Mouse (Mus musculus): ENCODE data around the gene 4930402F06Rik. TPM values are rescaled to one million over a fixed set of nuclear protein-coding genes. Genes with fewer than 3 reads are reported as not detected.

The 4930402F06Rik gene
- polyA plus RNA-seq, 2 experiments: not detected

DNA sequence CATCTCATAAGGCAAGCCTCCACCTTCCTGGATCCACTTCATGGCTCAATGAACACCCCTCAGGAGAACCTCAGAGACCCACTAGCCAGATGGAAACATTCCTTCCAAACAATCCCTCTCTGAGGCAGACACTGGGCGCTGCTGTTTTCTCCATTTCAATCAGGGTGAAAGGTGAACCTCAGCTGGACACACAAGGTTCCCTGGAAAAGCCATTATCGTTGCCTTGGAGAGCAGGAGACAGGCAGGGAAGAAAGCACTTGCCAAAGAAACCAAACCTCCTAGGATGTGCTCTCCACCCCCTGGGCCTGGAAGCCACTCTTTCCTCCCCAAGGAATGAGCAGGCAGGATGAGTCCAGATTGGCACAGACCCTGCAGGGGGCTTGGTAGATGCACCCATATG, 30.6 kb upstream of the 4930402F06Rik start:
- DNase-seq (ENCODE audit: low spot score) (no peak), ATAC-seq (ENCODE audit: low FRiP score, low read depth) (no peak; the same call in 1 of the 2 replicates)
- no peak for TF ChIP-seq POLR2A (IDR thresholded peaks at IDR 0.05; ENCODE audit: borderline replicate concordance, extremely low read depth, insufficient read depth, insufficient read length)
- H3K27me3 ChIP-seq (ENCODE audit: control insufficient read depth, insufficient read depth, low read length): no peaks in the 10 kb centered on the region
- no peaks in the 10 kb centered on the region for H3K9me3 ChIP-seq (ENCODE audit: control insufficient read depth, low read length)
- H3K4me1 ChIP-seq (ENCODE audit: control insufficient read depth, insufficient read depth, low read length): peaks cover 6% of the 10 kb centered on the region
- H3K4me3 ChIP-seq (replicated peaks; ENCODE audit: low read length): no peak overlapping the region
- no peaks in the 10 kb centered on the region for H3K36me3 ChIP-seq (ENCODE audit: control insufficient read depth, insufficient read depth, low read length)
- no peak overlapping the region for H3K27ac ChIP-seq (replicated peaks; ENCODE audit: low read depth, low read length)
- 54% methylated on average over 2 of the region's 2 CpGs for WGBS
- H3K4me2 ChIP-seq (replicated peaks; ENCODE audit: low read depth, low read length, severe bottlenecking): no peak overlapping the region
- no peak overlapping the region for H3K9ac ChIP-seq (ENCODE audit: low read depth, low read length, severe bottlenecking)

DNA sequence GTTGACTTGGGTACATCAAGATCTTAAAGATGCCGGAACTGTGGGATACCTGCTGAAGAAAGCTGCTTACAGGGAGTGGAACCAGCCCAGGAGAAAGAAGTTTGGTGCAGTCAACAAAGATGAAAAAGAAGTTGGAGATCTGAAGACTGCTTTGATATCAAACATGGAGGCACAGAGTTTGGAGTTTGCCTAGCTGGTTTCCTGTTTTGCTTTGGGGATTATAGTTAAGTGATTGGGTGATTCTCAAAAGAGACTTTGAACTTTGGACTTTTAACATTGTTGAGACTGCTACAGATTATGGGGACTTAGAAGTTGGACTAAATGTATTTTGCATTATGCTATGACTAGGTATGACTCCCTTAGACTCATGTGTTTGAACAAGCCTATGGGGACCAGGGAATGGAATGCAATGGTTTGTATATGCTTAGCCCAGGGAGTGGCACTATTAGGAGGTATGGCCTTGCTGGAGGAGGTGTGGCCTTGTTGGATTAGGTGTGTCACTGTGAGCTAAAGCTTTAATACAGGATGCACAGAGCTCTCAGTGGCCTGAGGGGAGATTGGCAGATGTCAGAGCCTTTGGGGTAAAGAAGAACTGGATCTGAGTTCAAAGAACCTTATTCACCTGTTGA, 26.9 kb upstream of the 4930402F06Rik start:
- Histone ChIP-seq H3K4me3 (replicated peaks; ENCODE audit: low read length) (no peak overlapping the region), H3K4me2 (replicated peaks; ENCODE audit: low read depth, low read length, severe bottlenecking) (no peak overlapping the region), H3K27me3 (ENCODE audit: control insufficient read depth, insufficient read depth, low read length) (no peaks in the 10 kb centered on the region), H3K27ac (replicated peaks; ENCODE audit: low read depth, low read length) (no peak overlapping the region), H3K9ac (ENCODE audit: low read depth, low read length, severe bottlenecking) (no peak overlapping the region), H3K4me1 (ENCODE audit: control insufficient read depth, insufficient read depth, low read length) (no peaks in the 10 kb centered on the region), H3K9me3 (ENCODE audit: control insufficient read depth, low read length) (0 out of 2 replicates have a peak, but pooled peaks cover 3% of the 10 kb centered on the region), H3K36me3 (ENCODE audit: control insufficient read depth, insufficient read depth, low read length) (no peaks in the 10 kb centered on the region)
- 97% methylated on average over 1 of the region's 1 CpGs for WGBS
- no peak for ATAC-seq (ENCODE audit: low FRiP score, low read depth)
- TF ChIP-seq POLR2A (IDR thresholded peaks at IDR 0.05; ENCODE audit: borderline replicate concordance, extremely low read depth, insufficient read depth, insufficient read length): no peak
- no peak for DNase-seq (ENCODE audit: low spot score)

DNA sequence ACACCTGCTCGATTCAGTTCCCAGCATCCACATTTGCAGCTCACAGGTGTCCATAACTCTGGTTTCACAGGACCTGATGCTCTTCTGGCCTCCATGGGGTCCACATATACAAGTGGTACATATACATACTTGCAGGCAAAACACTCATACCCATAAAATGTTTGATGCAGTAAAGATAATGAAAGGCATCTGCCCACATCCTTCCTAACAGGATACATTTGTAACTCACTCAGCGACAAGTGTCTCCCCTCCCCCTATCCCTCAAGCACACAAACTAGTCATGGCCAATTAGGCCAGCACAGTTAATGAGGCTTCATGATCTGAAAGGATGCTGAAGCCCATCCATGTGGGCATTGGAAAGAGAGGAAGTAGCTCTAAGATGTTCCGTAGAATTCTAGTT, 25.4 kb upstream of the 4930402F06Rik start:
- H3K4me3 ChIP-seq (replicated peaks; ENCODE audit: low read length): no peak overlapping the region
- 67% methylated on average over 3 of the region's 3 CpGs for WGBS
- no peak overlapping the region for H3K4me2 ChIP-seq (replicated peaks; ENCODE audit: low read depth, low read length, severe bottlenecking)
- ATAC-seq (ENCODE audit: low FRiP score, low read depth): no peak
- TF ChIP-seq POLR2A (IDR thresholded peaks at IDR 0.05; ENCODE audit: borderline replicate concordance, extremely low read depth, insufficient read depth, insufficient read length): no peak
- 0 out of 2 replicates have a peak, but pooled peaks cover 3% of the 10 kb centered on the region for H3K9me3 ChIP-seq (ENCODE audit: control insufficient read depth, low read length)
- no peak overlapping the region for H3K27ac ChIP-seq (replicated peaks; ENCODE audit: low read depth, low read length)
- H3K9ac ChIP-seq (ENCODE audit: low read depth, low read length, severe bottlenecking): no peak overlapping the region
- no peak for DNase-seq (ENCODE audit: low spot score)
- H3K4me1 ChIP-seq (ENCODE audit: control insufficient read depth, insufficient read depth, low read length): no peaks in the 10 kb centered on the region
- no peaks in the 10 kb centered on the region for H3K27me3 ChIP-seq (ENCODE audit: control insufficient read depth, insufficient read depth, low read length)
- H3K36me3 ChIP-seq (ENCODE audit: control insufficient read depth, insufficient read depth, low read length): no peaks in the 10 kb centered on the region

DNA sequence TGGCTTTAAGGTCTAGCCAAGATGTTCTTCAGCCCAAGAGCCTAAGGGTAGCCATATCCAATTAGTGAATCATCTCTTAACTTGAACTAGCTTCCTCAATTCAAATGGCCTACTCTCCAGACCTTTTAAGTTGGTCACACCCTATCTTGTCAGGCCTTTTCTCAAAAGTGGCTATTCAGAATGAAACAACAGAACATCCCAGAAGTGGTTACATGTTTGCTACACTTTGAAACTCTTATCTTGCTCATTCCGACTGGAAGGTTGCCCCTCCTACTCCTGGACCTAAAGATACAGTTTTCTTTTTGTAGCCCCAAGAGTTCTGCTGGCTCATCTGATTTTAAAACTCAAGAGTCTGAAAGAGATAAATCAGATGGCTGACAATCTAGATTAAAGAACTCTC, 23.7 kb upstream of the 4930402F06Rik start:
- no peaks in the 10 kb centered on the region for H3K27me3 ChIP-seq (ENCODE audit: control insufficient read depth, insufficient read depth, low read length)
- ATAC-seq (ENCODE audit: low FRiP score, low read depth) (no peak), DNase-seq (ENCODE audit: low spot score) (no peak)
- WGBS: 82% methylated on average over 1 of the region's 1 CpGs
- H3K9ac ChIP-seq (ENCODE audit: low read depth, low read length, severe bottlenecking): no peak overlapping the region
- 0 out of 2 replicates have a peak, but pooled peaks cover 3% of the 10 kb centered on the region for H3K9me3 ChIP-seq (ENCODE audit: control insufficient read depth, low read length)
- H3K36me3 ChIP-seq (ENCODE audit: control insufficient read depth, insufficient read depth, low read length): no peaks in the 10 kb centered on the region
- no peak overlapping the region for H3K4me2 ChIP-seq (replicated peaks; ENCODE audit: low read depth, low read length, severe bottlenecking)
- no peak for TF ChIP-seq POLR2A (IDR thresholded peaks at IDR 0.05; ENCODE audit: borderline replicate concordance, extremely low read depth, insufficient read depth, insufficient read length)
- no peaks in the 10 kb centered on the region for H3K4me1 ChIP-seq (ENCODE audit: control insufficient read depth, insufficient read depth, low read length)
- no peak overlapping the region for H3K4me3 ChIP-seq (replicated peaks; ENCODE audit: low read length)
- no peak overlapping the region for H3K27ac ChIP-seq (replicated peaks; ENCODE audit: low read depth, low read length)

DNA sequence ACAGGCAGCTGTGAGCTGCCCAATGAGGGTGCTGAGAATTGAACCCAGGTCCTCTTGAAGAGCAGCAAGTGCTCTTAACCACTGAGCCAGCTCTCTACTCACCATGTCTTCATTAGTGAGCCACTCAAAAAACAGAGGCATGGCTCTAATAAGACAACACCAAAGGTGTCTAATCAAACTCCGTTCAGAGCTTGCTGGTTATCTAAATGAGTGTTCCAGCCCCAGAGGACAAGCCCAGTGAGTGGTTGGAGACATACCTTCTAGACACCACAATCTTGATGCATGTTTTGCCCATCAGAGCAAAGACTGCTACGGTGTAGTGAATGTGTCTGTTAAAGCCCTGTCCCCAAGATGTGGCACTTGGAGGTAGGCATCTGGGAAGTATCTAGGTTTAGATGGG, 22.7 kb upstream of the 4930402F06Rik start:
- no peak for TF ChIP-seq POLR2A (IDR thresholded peaks at IDR 0.05; ENCODE audit: borderline replicate concordance, extremely low read depth, insufficient read depth, insufficient read length)
- H3K4me3 ChIP-seq (replicated peaks; ENCODE audit: low read length): no peak overlapping the region
- no peak for DNase-seq (ENCODE audit: low spot score)
- H3K9me3 ChIP-seq (ENCODE audit: control insufficient read depth, low read length): 0 out of 2 replicates have a peak, but pooled peaks cover 3% of the 10 kb centered on the region
- ATAC-seq (ENCODE audit: low FRiP score, low read depth): no peak
- H3K36me3 ChIP-seq (ENCODE audit: control insufficient read depth, insufficient read depth, low read length): no peaks in the 10 kb centered on the region
- H3K27me3 ChIP-seq (ENCODE audit: control insufficient read depth, insufficient read depth, low read length): no peaks in the 10 kb centered on the region
- 93% methylated on average over 2 of the region's 2 CpGs for WGBS
- H3K4me2 ChIP-seq (replicated peaks; ENCODE audit: low read depth, low read length, severe bottlenecking): no peak overlapping the region
- no peak overlapping the region for H3K9ac ChIP-seq (ENCODE audit: low read depth, low read length, severe bottlenecking)
- no peak overlapping the region for H3K27ac ChIP-seq (replicated peaks; ENCODE audit: low read depth, low read length)
- H3K4me1 ChIP-seq (ENCODE audit: control insufficient read depth, insufficient read depth, low read length): no peaks in the 10 kb centered on the region

Data from limb, embryonic 14.5 days (tissue).